Mouse (Mus musculus) limb, embryonic 14.5 days (tissue): Measurements from ENCODE around the gene Slc2a13. TPM values are rescaled to one million over a fixed set of nuclear protein-coding genes. Genes with fewer than 3 reads are reported as not detected.

ENCODE experiments used
- ATAC-seq: fragments of 200-750 bp; cut with Nextera tagmentation; 2 replicates; pipeline ENCODE4 v1.8.0; 2017; ENCODE audit warnings: low read depth, moderate number of reproducible peaks, moderate TSS enrichment; ENCODE audit not compliant: low FRiP score
- DNase-seq: peaks from one replicate; pipeline ENCODE4 v3.0.0-alpha.2; 2015; ENCODE audit warnings: low spot score
- H3K27ac ChIP-seq: fragments of 300-500 bp; sonication (generic); replicated peaks from 2 replicates; pipeline ENCODE4 v1.5.1; 2014; ENCODE audit warnings: low read depth, mild to moderate bottlenecking, low read length, moderate library complexity, mixed read lengths
- H3K27me3 ChIP-seq: fragments of 300-500 bp; sonication (generic); 2 replicates; pipeline ENCODE4 v1.6.1; 2014; ENCODE audit warnings: low read length, mixed read lengths; ENCODE audit not compliant: control insufficient read depth, insufficient read depth
- H3K36me3 ChIP-seq: fragments of 300-500 bp; sonication (generic); 2 replicates; pipeline ENCODE4 v1.6.1; 2014; ENCODE audit warnings: mild to moderate bottlenecking, low read length, moderate library complexity, mixed read lengths; ENCODE audit not compliant: control insufficient read depth, insufficient read depth
- H3K4me1 ChIP-seq: fragments of 300-500 bp; sonication (generic); 2 replicates; pipeline ENCODE4 v1.6.1; 2014; ENCODE audit warnings: antibody characterized with exemption, low read length, mixed read lengths; ENCODE audit not compliant: control insufficient read depth, insufficient read depth
- H3K4me2 ChIP-seq: fragments of 300-500 bp; sonication (generic); replicated peaks from 2 replicates; pipeline ENCODE4 v1.6.1; 2014; ENCODE audit warnings: low read depth, mild to moderate bottlenecking, low read length, moderate library complexity; ENCODE audit not compliant: severe bottlenecking
- H3K4me3 ChIP-seq: fragments of 300-500 bp; sonication (generic); replicated peaks from 2 replicates; pipeline ENCODE4 v1.5.1; 2014; ENCODE audit warnings: low read length
- H3K9ac ChIP-seq: fragments of 300-500 bp; sonication (generic); 2 replicates; pipeline ENCODE4 v1.6.1; 2014; ENCODE audit warnings: mild to moderate bottlenecking, low read depth, low read length, moderate library complexity; ENCODE audit not compliant: severe bottlenecking
- H3K9me3 ChIP-seq: fragments of 300-500 bp; sonication (generic); 2 replicates; pipeline ENCODE4 v1.6.1; 2016; ENCODE audit warnings: low read length; ENCODE audit not compliant: control insufficient read depth
- POLR2A ChIP-seq: fragments of 200-500 bp; IDR thresholded peaks from 2 replicates; pipeline ENCODE4 v1.8.0; 2012; ENCODE audit warnings: inconsistent platforms, mild to moderate bottlenecking, moderate library complexity, borderline replicate concordance; ENCODE audit not compliant: insufficient read depth, insufficient read length; ENCODE audit errors: extremely low read depth
- WGBS: fragments of 180-500 bp; shearing (Covaris S2); extraction: QIAGEN DNeasy Blood & Tissue Kit; methylation state at CpG from one replicate; pipeline ENCODE4 v1.1.7; 2014; 5-methylcytosine and 5-hydroxymethylcytosine counted together
- polyA plus RNA-seq, 2 experiments: library from polyadenylated mRNA; depleted of rRNA in 1 of 2; stranded (reverse) in 1 of 2; unstranded in 1 of 2; fragments of >200 nt; fragmentation: Nextera tagmentation in 1 of 2; extraction: Ambion mirVana in 1 of 2; gene quantifications; 2 replicates each; pipeline versions ENCODE4 v1.2.1 to v1.2.3; 2012 to 2014

The Slc2a13 gene
- polyA plus RNA-seq, 2 experiments, result 2.7 to 3.5 TPM

DNA sequence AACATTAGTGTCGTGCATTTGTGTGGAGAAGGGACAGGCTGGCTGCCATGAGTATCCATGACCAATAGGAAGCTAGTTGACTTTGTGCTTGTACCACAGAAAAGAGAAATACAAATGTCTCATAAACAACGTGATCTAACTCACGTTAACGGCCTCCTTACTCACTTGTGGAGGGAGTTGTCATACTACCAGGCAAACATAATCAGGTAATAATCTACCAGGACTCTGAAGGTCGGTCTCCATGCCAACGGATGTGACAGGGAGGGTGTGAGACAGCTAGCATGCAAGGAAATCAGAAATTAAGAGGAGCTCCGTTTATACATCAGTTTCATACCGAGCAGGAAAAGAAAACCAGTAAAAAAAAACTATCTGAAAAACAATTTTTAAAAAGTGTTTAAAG is 6.3 kb downstream of the Slc2a13 start:
- 62% methylated on average over 8 of the region's 8 CpGs for WGBS
- Histone ChIP-seq H3K9me3 (no peaks in the 10 kb centered on the region), H3K27ac (no peak overlapping the region), H3K9ac (no peak overlapping the region), H3K4me1 (no peaks in the 10 kb centered on the region), H3K4me2 (no peak overlapping the region), H3K36me3 (no peaks in the 10 kb centered on the region), H3K4me3 (no peak overlapping the region), H3K27me3 (no peaks in the 10 kb centered on the region)
- DNase-seq, result no peak
- no peak for TF ChIP-seq POLR2A
- ATAC-seq, result no peak

DNA sequence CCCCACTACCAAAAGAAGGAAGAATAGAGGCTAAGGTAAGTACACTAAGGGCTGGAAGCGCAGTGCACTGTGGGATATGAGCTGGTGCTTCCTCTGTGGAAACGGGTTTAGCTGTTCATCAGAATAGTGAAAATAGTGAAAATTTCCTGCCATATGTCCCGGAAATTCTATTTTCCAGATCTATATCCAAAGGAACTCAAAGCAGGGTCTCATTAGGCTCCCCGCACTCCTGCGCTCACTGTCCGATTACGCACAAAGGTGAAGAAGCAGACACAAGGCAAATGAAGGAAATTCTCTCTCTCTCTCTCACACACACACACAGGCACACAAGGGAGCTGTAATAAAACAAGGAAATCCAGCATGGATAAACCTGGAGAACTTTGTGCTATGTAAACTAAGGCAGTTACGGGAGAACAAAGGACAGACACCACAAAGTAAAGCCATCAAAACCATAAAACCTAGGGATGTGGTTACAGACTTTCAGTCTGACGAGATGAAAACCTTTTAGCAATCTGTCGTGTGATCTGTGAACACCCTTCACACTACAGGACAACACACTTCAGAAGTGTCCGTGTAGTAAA is 7.9 kb downstream of the Slc2a13 start:
- Histone ChIP-seq H3K27ac (no peak overlapping the region), H3K27me3 (no peaks in the 10 kb centered on the region), H3K9me3 (no peaks in the 10 kb centered on the region), H3K4me2 (no peak overlapping the region), H3K36me3 (no peaks in the 10 kb centered on the region), H3K4me1 (0 out of 2 replicates have a peak, but pooled peaks cover under 1% of the 10 kb centered on the region), H3K9ac (no peak overlapping the region), H3K4me3 (no peak overlapping the region)
- 79% methylated on average over 11 of the region's 11 CpGs for WGBS
- DNase-seq (no peak), ATAC-seq (no peak)
- no peak for TF ChIP-seq POLR2A

DNA sequence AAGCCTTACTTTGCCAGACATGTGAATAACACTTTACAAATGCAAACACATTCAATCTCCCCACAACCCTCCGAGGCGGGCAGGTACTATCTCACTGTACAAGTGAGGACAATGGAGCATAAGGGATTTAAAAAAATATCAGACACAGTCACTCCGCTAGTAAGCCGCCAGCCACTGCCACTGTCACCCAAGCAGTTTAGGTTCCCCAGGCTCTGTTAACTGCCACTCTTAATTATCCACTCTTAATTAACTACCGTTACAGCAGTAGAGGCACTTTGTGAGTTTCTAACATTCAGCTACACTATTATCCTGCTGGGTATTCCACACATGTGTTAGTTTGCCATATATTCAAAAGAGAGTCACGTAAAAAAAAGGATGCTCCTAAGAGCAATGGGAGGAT is 11.3 kb downstream of the Slc2a13 start:
- H3K4me1 ChIP-seq, result 0 out of 2 replicates have a peak, but pooled peaks cover 4% of the 10 kb centered on the region
- no peaks in the 10 kb centered on the region for H3K36me3 ChIP-seq
- H3K4me2 ChIP-seq, result no peak overlapping the region
- TF ChIP-seq POLR2A, result no peak
- H3K9ac ChIP-seq, result no peak overlapping the region
- H3K4me3 ChIP-seq, result no peak overlapping the region
- H3K27ac ChIP-seq, result no peak overlapping the region
- DNase-seq (no peak), ATAC-seq (no peak)
- H3K9me3 ChIP-seq, result no peaks in the 10 kb centered on the region
- 75% methylated on average over 6 of the region's 6 CpGs for WGBS
- no peaks in the 10 kb centered on the region for H3K27me3 ChIP-seq

DNA sequence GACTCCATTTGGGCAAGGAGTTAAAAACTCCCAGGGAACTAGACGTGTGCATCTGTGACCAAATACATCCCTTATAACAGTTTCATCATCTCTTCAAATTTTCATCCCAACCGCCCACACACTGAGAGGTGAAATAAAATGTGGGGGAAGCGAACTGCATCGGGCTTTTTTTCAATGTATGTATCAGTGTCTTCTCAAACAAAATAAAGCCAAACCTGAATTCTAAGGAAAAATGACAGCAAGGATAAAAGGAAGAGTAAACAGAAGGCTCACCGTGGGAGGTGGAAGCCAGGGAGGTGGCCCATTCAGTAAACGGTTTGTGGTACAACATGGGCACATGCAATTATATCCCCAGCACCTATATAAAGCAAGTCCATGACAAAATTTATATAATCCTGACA is 17.7 kb downstream of the Slc2a13 start:
- 91% methylated on average over 6 of the region's 6 CpGs for WGBS
- no peak overlapping the region for H3K27ac ChIP-seq

DNA sequence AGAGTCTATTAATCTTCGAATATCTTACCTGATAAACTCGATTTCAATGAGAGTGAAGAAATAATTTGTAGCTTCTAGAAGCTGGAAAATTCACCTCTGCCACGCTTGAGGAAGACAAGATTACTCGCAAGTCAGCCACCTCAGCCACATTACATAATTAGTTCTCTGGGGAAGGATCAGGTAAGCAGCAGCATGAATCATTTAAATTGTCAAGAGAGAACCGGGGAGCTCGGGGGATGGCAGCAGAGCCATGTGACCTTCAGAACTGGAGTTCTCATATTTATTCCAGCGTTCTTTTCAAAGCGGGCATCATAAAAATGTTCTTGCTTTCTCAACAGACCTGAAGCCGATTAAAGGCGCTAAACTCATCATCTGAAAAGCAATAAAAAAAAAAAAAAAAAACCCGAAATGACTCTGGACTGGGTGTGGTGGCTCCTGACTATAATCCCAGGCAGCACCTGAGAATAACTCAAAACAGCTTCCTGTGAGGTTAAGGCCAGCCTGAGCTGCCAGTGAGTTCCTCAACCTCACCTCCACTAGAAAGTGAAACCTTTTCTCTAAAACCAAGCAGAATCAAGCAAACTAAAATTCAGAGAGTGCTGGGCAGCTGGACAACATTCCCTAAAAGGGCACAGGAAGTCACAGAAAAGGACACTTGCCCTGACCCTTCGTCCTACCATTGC is 24.3 kb downstream of the Slc2a13 start:
- no peak for DNase-seq
- Histone ChIP-seq H3K9me3 (no peaks in the 10 kb centered on the region), H3K4me2 (no peak overlapping the region), H3K4me1 (no peaks in the 10 kb centered on the region), H3K27ac (no peak overlapping the region), H3K27me3 (no peaks in the 10 kb centered on the region), H3K9ac (no peak overlapping the region), H3K36me3 (no peaks in the 10 kb centered on the region), H3K4me3 (no peak overlapping the region)
- WGBS, result 45% methylated on average over 12 of the region's 12 CpGs
- TF ChIP-seq POLR2A, result no peak
- no peak for ATAC-seq

More for the DNA sequence above, 17.7 kb downstream of the Slc2a13 start:
- Histone ChIP-seq H3K9ac (no peak overlapping the region), H3K27me3 (no peaks in the 10 kb centered on the region), H3K36me3 (no peaks in the 10 kb centered on the region), H3K4me3 (no peak overlapping the region), H3K4me1 (0 out of 2 replicates have a peak, but pooled peaks cover 4% of the 10 kb centered on the region), H3K9me3 (no peaks in the 10 kb centered on the region), H3K4me2 (no peak overlapping the region)
- no peak for DNase-seq
- TF ChIP-seq POLR2A, result no peak
- ATAC-seq, result no peak
